Mouse (Mus musculus) lung, postnatal 10 days (tissue): ENCODE results near the gene Ccdc71.

Experiments
- DNase-seq: peaks from one replicate; pipeline ENCODE4 v3.0.0; 2021

The Ccdc71 gene

GRCm38 (mm10) chr9:108460319-108461178, at the start of gene Ccdc71:
Ccdc71 (plus strand) TSS chr9:108460527.
- DNase-seq: peak; percentile 92

GRCm38 (mm10) chr9:108411381-108411942, 48.9 kb upstream of the Ccdc71 start:
- no peak for DNase-seq

GRCm38 (mm10) chr9:108412221-108412620, 48.1 kb upstream of the Ccdc71 start:
- DNase-seq: peak; percentile 40

- no peak for DNase-seq
These were observed 31.9 kb upstream of the Ccdc71 start, which contains the start of gene Ccdc36 for GRCm38 (mm10) chr9:108428384-108428783. Ccdc36 (minus strand) TSS chr9:108428484.

- peak; percentile 64 for DNase-seq
These were observed 28.8 kb upstream of the Ccdc71 start for GRCm38 (mm10) chr9:108431431-108432067.

GRCm38 (mm10) chr9:108436182-108436581, 24.1 kb upstream of the Ccdc71 start, which contains the start of gene BC048562:
BC048562 (plus strand) TSS chr9:108436482.
- DNase-seq: no peak

GRCm38 (mm10) chr9:108439176-108439575, 21.2 kb upstream of the Ccdc71 start:
- no peak for DNase-seq

- DNase-seq: no peak
These were observed 19.8 kb upstream of the Ccdc71 start for GRCm38 (mm10) chr9:108440485-108440884.

GRCm38 (mm10) chr9:108441236-108441919, 18.9 kb upstream of the Ccdc71 start:
- DNase-seq: no peak

- DNase-seq: no peak
These were observed 15.2 kb upstream of the Ccdc71 start for GRCm38 (mm10) chr9:108445125-108445524.

- peak; percentile 62 for DNase-seq
These were observed 10.5 kb upstream of the Ccdc71 start for GRCm38 (mm10) chr9:108449860-108450259.

GRCm38 (mm10) chr9:108450292-108451169, 9.8 kb upstream of the Ccdc71 start:
- peak; percentile 67 for DNase-seq

GRCm38 (mm10) chr9:108451170-108451493, 9.2 kb upstream of the Ccdc71 start:
- no peak for DNase-seq

GRCm38 (mm10) chr9:108451519-108452160, 8.7 kb upstream of the Ccdc71 start:
- no peak for DNase-seq

GRCm38 (mm10) chr9:108452291-108452906, 7.9 kb upstream of the Ccdc71 start:
- DNase-seq: peak; percentile 94

- no peak for DNase-seq
These were observed 7.4 kb upstream of the Ccdc71 start for GRCm38 (mm10) chr9:108452911-108453310.

GRCm38 (mm10) chr9:108453458-108453857, 6.9 kb upstream of the Ccdc71 start:
- no peak for DNase-seq

- DNase-seq: no peak
These were observed 5.9 kb upstream of the Ccdc71 start for GRCm38 (mm10) chr9:108454429-108454828.

GRCm38 (mm10) chr9:108455747-108456571, 4.4 kb upstream of the Ccdc71 start:
- DNase-seq: no peak

GRCm38 (mm10) chr9:108456953-108457352, 3.4 kb upstream of the Ccdc71 start:
- DNase-seq: no peak
